Mouse (Mus musculus): ENCODE measurements around the gene Fancc. TPM values are rescaled to one million over a fixed set of nuclear protein-coding genes. Genes with fewer than 3 reads are reported as not detected.

The Fancc gene
- total and polyA plus RNA-seq, 2 experiments, result 4.0 to 4.6 TPM

DNA sequence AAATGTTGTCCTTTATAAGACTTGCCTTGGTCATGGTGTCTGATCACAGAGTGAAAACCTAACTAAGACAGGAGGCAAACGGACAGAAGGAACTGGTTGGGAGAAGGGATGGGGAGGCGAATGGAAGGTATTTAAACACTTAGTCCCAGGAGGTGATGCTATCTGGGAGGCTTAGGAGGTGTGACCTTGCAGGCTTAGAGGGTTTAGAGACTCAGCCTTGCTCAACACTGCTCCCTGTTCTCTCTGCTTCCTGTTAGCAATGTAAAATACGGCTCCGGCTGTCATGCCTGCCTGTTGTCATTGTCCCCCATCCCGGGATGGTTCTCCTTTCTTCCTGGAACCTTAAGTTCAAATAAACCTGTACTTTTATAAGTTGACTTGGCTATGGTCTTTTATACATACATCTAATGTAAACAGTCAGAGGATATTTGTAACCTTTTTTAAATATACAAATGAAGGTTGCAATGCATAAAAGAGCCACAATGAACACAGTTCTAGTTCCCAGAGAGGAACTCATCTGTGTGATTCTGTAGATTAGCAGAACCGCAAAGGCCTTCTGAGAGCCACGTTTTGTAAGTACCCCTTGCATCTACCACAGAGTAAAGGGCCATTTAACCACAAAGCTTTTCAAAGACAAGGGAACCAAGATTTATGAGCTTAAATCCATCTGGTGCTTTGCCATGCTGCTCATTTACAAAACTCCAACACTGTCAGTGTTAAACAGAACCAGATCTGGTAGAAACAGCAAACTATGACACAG lies 102.6 kb downstream of the Fancc start:
- H3K27ac ChIP-seq (replicated peaks; ENCODE audit: insufficient read depth, low read depth, low read length), result no peak overlapping the region
- DNase-seq (ENCODE audit: extremely low read depth, low read depth, low spot score), result no peak
- H3K36me3 ChIP-seq (ENCODE audit: control insufficient read depth, insufficient read depth, low read length), result no peaks in the 10 kb centered on the region
- no peaks in the 10 kb centered on the region for H3K27me3 ChIP-seq (ENCODE audit: control insufficient read depth, insufficient read depth, low read length)
- no peak for TF ChIP-seq POLR2A (IDR thresholded peaks at IDR 0.05; ENCODE audit: extremely low read depth, insufficient read depth, low read length)
- TF ChIP-seq CTCF (IDR thresholded peaks at IDR 0.05; ENCODE audit: low read depth, low read length), result no peak
- WGBS, result 88% methylated on average over 7 of the region's 7 CpGs
- H3K4me1 ChIP-seq (ENCODE audit: control insufficient read depth, insufficient read depth, low read length), result peaks cover 6% of the 10 kb centered on the region
- H3K4me3 ChIP-seq (ENCODE audit: insufficient read depth, low read depth, low read length), result no peak overlapping the region
- H3K9ac ChIP-seq (ENCODE audit: low read depth, low read length), result no peak overlapping the region
- H3K79me2 ChIP-seq (ENCODE audit: control insufficient read depth, insufficient read depth, low read length), result no peaks in the 10 kb centered on the region

DNA sequence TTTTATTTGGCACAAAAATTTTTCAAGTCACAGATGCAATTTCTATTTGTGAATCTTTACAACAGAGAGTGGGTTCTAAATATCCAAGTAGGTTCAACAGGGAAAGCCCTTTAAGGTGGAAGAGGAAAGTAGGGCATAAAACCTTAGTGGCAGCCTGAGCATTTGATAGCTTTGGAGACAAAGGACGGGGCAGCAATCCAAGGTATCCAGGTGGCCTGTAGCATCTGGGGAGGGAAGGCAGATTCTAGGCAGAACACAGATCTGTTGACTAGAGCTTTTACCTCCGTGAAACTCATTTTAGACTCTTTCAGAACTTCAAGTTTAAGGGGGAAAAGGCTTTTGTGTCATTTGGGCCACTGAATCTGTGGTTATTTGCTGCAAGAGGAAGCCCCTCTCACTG lies 111.8 kb downstream of the Fancc start:
- H3K79me2 ChIP-seq (ENCODE audit: control insufficient read depth, insufficient read depth, low read length), result no peaks in the 10 kb centered on the region
- no peaks in the 10 kb centered on the region for H3K27me3 ChIP-seq (ENCODE audit: control insufficient read depth, insufficient read depth, low read length)
- H3K4me1 ChIP-seq (ENCODE audit: control insufficient read depth, insufficient read depth, low read length), result no peaks in the 10 kb centered on the region
- no peak for DNase-seq (ENCODE audit: extremely low read depth, low read depth, low spot score)
- 98% methylated on average over 2 of the region's 2 CpGs for whole genome bisulfite sequencing
- H3K4me3 ChIP-seq (ENCODE audit: insufficient read depth, low read depth, low read length), result no peak overlapping the region
- TF ChIP-seq CTCF (IDR thresholded peaks at IDR 0.05; ENCODE audit: low read depth, low read length) (no peak), POLR2A (IDR thresholded peaks at IDR 0.05; ENCODE audit: extremely low read depth, insufficient read depth, low read length) (no peak)
- no peaks in the 10 kb centered on the region for H3K36me3 ChIP-seq (ENCODE audit: control insufficient read depth, insufficient read depth, low read length)
- no peak overlapping the region for H3K27ac ChIP-seq (replicated peaks; ENCODE audit: insufficient read depth, low read depth, low read length)
- no peak overlapping the region for H3K9ac ChIP-seq (ENCODE audit: low read depth, low read length)

DNA sequence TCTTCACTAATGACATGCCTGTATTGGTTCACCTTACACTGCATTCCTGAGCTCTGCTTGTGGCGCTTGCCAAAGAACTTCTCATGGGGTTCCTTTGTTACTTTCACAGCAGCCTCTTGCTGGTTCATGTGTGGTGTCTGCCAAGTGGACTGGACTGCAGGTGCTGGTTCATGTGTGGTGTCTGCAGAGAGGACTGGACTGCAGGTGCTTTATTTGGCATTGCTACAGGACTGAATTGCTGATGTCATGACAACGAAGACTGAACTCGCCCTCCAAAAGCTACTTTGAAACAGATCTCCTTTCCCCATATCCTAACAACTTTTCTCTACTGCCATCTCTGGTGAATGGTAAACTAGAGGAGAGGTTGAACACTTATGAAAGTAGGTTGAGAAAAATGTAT lies 112.3 kb downstream of the Fancc start:
- no peaks in the 10 kb centered on the region for H3K79me2 ChIP-seq (ENCODE audit: control insufficient read depth, insufficient read depth, low read length)
- no peaks in the 10 kb centered on the region for H3K4me1 ChIP-seq (ENCODE audit: control insufficient read depth, insufficient read depth, low read length)
- TF ChIP-seq POLR2A (IDR thresholded peaks at IDR 0.05; ENCODE audit: extremely low read depth, insufficient read depth, low read length) (no peak), CTCF (IDR thresholded peaks at IDR 0.05; ENCODE audit: low read depth, low read length) (no peak)
- H3K27me3 ChIP-seq (ENCODE audit: control insufficient read depth, insufficient read depth, low read length), result no peaks in the 10 kb centered on the region
- no peak for DNase-seq (ENCODE audit: extremely low read depth, low read depth, low spot score)
- H3K36me3 ChIP-seq (ENCODE audit: control insufficient read depth, insufficient read depth, low read length), result no peaks in the 10 kb centered on the region
- no peak overlapping the region for H3K4me3 ChIP-seq (ENCODE audit: insufficient read depth, low read depth, low read length)
- H3K27ac ChIP-seq (replicated peaks; ENCODE audit: insufficient read depth, low read depth, low read length), result no peak overlapping the region
- no peak overlapping the region for H3K9ac ChIP-seq (ENCODE audit: low read depth, low read length)
- WGBS, result 96% methylated on average over 3 of the region's 3 CpGs

DNA sequence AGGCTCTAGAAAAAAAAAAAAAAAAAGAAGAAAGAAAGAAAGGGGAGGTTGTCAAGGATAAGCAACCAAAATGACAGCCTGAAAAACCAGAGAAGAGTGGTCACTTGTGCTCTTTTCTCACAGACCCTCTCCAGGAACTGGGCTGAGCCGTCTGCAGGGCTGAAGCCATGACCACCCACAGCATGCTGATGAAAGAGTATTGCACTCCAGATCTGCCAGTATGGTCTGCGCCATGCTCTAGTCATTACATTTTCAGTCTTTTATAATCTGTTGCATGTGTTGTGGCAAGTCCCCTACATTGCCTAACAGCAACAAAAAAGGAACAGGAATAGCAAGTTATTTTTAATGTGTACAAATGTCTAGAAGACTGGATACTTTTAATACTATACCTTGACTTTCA lies 114.9 kb downstream of the Fancc start:
- no peak overlapping the region for H3K9ac ChIP-seq (ENCODE audit: low read depth, low read length)
- H3K79me2 ChIP-seq (ENCODE audit: control insufficient read depth, insufficient read depth, low read length), result no peaks in the 10 kb centered on the region
- TF ChIP-seq POLR2A (IDR thresholded peaks at IDR 0.05; ENCODE audit: extremely low read depth, insufficient read depth, low read length) (no peak), CTCF (IDR thresholded peaks at IDR 0.05; ENCODE audit: low read depth, low read length) (no peak)
- no peak for DNase-seq (ENCODE audit: extremely low read depth, low read depth, low spot score)
- no peaks in the 10 kb centered on the region for H3K4me1 ChIP-seq (ENCODE audit: control insufficient read depth, insufficient read depth, low read length)
- H3K36me3 ChIP-seq (ENCODE audit: control insufficient read depth, insufficient read depth, low read length), result no peaks in the 10 kb centered on the region
- H3K27me3 ChIP-seq (ENCODE audit: control insufficient read depth, insufficient read depth, low read length), result no peaks in the 10 kb centered on the region
- no peak overlapping the region for H3K27ac ChIP-seq (replicated peaks; ENCODE audit: insufficient read depth, low read depth, low read length)
- H3K4me3 ChIP-seq (ENCODE audit: insufficient read depth, low read depth, low read length), result no peak overlapping the region
- WGBS, result 93% methylated on average over 2 of the region's 2 CpGs

DNA sequence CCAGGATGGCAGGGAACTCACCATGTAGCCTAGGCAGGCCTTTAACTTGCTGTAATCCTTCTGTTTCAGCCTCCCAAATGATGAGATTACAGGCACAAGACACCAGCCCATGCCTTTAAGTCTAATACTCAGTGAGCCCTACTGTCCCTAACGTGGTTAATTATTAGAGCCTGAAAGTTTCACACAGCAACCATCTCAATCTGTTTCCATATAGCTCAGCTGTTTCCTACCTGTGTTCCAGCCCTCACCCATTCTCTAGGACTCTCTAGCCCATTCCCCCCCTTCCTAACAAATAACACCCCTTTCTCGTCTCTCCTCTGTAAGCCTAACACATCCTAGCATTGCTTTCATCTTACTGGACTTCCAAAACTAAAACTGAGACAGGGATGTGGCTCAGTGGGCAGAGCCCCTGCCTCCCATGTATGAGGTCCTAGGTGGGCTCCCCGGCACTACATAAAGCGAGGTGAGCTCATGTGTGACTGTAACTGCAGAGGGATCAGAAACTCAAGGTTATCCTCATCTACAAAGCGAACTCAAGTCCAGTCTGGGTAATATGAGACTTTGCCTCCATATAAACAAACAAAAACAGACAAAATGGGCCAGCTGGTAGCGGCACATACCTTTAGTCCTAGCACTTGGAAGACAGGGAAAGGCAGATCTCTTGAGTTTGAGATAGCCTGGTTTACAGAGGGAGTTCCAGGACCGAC lies 123.5 kb downstream of the Fancc start:
- no peaks in the 10 kb centered on the region for H3K36me3 ChIP-seq (ENCODE audit: control insufficient read depth, insufficient read depth, low read length)
- no peak for TF ChIP-seq POLR2A (IDR thresholded peaks at IDR 0.05; ENCODE audit: extremely low read depth, insufficient read depth, low read length)
- no peak for TF ChIP-seq CTCF (IDR thresholded peaks at IDR 0.05; ENCODE audit: low read depth, low read length)
- no peaks in the 10 kb centered on the region; the same call in 1 of the 2 replicates for H3K4me1 ChIP-seq (ENCODE audit: control insufficient read depth, insufficient read depth, low read length)
- H3K27ac ChIP-seq (replicated peaks; ENCODE audit: insufficient read depth, low read depth, low read length), result no peak overlapping the region
- no peak for DNase-seq (ENCODE audit: extremely low read depth, low read depth, low spot score)
- H3K4me3 ChIP-seq (ENCODE audit: insufficient read depth, low read depth, low read length), result no peak overlapping the region
- H3K9ac ChIP-seq (ENCODE audit: low read depth, low read length), result no peak overlapping the region
- no peaks in the 10 kb centered on the region for H3K79me2 ChIP-seq (ENCODE audit: control insufficient read depth, insufficient read depth, low read length)
- WGBS, result 88% methylated on average over 7 of the region's 7 CpGs
- no peaks in the 10 kb centered on the region; the same call in 1 of the 2 replicates for H3K27me3 ChIP-seq (ENCODE audit: control insufficient read depth, insufficient read depth, low read length)

DNA sequence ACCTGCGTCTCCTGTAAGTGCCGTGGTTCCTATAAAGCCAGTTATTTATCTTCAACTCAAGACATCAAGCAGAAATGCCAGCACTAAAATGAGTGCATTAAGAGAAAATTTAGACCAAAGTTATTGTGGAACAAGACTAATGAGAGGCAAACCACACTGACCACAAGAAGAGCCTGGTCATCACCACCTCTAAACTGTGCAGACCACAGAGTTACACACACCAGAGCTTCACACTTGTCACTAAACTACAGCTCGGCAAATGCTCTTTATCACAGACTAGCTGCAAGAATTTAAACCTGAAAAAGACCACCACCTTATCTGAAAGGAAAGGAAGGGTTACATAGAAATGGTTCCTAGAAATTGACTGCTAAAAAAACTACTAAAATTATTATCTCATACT lies 135.3 kb downstream of the Fancc start:
- 86% methylated on average over 3 of the region's 3 CpGs for WGBS
- Histone ChIP-seq H3K36me3 (ENCODE audit: control insufficient read depth, insufficient read depth, low read length) (no peaks in the 10 kb centered on the region), H3K79me2 (ENCODE audit: control insufficient read depth, insufficient read depth, low read length) (no peaks in the 10 kb centered on the region), H3K27ac (replicated peaks; ENCODE audit: insufficient read depth, low read depth, low read length) (no peak overlapping the region), H3K9ac (ENCODE audit: low read depth, low read length) (no peak overlapping the region), H3K4me3 (ENCODE audit: insufficient read depth, low read depth, low read length) (no peak overlapping the region), H3K4me1 (ENCODE audit: control insufficient read depth, insufficient read depth, low read length) (no peaks in the 10 kb centered on the region), H3K27me3 (ENCODE audit: control insufficient read depth, insufficient read depth, low read length) (no peaks in the 10 kb centered on the region)
- DNase-seq (ENCODE audit: extremely low read depth, low read depth, low spot score), result no peak
- TF ChIP-seq CTCF (IDR thresholded peaks at IDR 0.05; ENCODE audit: low read depth, low read length) (no peak), POLR2A (IDR thresholded peaks at IDR 0.05; ENCODE audit: extremely low read depth, insufficient read depth, low read length) (no peak)
